Mouse (Mus musculus) megakaryocyte-erythroid progenitor cell, adult 5-6 weeks (primary cell): ENCODE data around the gene Wnt3a. TPM values are rescaled to one million over a fixed set of nuclear protein-coding genes. Genes with fewer than 3 reads are reported as not detected.

Source experiments
- ATAC-seq: replicated peaks from 2 replicates; pipeline ENCODE4 v1.8.0; 2016; ENCODE audit warnings: mild to moderate bottlenecking, inconsistent platforms; ENCODE audit not compliant: severe bottlenecking, poor library complexity, low FRiP score, low TSS enrichment
- total RNA-seq, 2 experiments: library from RNA; stranded (forward) in 1 of 2; stranded (reverse) in 1 of 2; fragments of 200-1000, 215-1000 nt in 1 of 2; fragments of >200 nt in 1 of 2; fragmentation: Nextera tagmentation in 1 of 2; gene quantifications; 2 replicates each; pipeline ENCODE4 v1.2.3; 2014 to 2017

The Wnt3a gene
- total RNA-seq, 2 experiments from 2014 or later: not detected

DNA sequence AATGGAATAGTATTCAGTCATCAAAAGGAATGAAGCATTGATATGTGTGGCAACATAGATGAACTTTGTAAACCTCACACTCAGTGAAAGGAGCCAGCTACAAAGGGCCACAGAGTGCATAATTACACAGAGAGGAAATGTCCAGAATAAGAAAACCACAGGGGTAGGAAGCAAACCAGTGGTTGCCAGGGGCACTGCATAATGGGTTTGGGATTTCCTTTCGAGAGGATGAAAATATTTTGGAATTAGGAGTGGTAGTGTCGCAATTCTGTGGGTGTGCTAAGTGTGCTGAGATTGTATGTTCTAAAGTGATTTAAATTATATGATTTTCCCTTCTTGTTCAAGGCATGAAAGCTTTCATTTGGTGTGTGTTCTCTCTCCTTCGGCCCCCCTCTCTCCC is 16.4 kb downstream of the Wnt3a start:
- no peak for ATAC-seq

DNA sequence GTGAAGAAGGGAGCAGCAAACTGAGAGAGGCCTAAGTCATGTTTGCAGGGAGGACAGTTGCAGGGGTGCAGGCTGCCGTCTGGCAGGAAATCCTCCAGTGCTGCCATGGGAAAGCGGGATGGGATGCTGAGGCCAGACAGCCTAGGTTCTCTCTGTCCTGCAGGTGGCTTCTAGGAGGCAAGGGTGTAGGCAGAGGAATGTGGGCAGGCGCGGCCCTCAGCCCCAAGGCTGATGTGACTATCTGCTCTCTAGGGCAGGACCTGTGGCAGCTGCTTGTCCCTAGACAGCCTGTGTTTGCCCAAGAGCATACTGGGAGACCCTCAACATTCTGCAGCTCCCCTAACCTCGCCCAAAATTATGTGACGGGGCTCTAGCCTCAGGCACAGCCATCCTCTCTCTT is 23.8 kb downstream of the Wnt3a start:
- ATAC-seq: no peak

DNA sequence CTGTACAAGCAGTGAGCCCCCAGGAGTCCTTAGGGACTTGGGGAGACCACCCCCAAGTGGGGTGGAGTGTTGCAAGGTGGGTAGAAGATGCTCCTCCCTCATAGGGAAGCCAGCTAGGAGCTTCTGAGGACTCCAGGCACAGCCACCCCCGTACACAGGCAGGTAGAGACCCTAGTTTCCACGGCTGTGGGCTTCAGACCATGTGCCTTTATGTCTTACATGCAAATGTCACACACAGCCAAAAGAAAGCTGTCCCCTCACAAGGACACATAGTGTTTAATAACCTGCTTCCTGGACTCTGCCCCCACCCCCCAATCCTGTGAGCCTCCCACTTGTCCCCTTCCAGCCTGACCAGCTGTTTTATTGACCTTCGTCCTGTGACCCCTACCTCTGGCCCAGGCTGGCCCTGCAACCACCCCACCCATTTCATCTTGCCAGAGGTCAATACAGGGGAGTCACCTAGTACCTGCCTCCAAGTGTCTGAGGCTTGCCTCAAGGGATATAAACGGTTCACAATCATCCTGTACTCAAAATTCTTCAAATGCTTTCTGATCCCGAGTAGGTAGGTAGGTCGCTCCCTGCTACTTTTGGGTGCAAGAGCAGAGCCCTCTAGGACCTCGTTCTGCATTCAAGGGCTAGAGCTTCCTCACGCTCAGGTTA is 25.3 kb downstream of the Wnt3a start:
- no peak for ATAC-seq

DNA sequence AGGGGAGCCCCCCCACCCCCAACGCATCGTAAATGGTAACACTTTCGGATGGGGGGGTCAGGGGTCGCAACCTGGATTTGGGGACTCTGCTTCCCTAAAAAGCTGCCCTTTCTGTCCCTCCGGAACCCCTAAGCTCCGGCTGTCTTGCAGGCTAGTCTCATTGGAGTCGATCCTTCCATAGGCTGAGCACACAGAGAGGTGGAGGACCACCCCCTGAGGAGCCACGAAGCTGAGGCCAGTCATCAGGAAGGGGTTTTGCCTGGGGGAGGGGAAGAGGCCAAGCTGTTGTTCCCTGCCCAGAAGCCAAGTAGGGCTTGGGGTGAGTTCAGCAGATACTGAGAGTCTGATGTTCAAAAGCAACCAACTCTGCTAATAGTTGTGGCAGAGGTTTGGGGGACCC is 26.0 kb downstream of the Wnt3a start:
- no peak for ATAC-seq

DNA sequence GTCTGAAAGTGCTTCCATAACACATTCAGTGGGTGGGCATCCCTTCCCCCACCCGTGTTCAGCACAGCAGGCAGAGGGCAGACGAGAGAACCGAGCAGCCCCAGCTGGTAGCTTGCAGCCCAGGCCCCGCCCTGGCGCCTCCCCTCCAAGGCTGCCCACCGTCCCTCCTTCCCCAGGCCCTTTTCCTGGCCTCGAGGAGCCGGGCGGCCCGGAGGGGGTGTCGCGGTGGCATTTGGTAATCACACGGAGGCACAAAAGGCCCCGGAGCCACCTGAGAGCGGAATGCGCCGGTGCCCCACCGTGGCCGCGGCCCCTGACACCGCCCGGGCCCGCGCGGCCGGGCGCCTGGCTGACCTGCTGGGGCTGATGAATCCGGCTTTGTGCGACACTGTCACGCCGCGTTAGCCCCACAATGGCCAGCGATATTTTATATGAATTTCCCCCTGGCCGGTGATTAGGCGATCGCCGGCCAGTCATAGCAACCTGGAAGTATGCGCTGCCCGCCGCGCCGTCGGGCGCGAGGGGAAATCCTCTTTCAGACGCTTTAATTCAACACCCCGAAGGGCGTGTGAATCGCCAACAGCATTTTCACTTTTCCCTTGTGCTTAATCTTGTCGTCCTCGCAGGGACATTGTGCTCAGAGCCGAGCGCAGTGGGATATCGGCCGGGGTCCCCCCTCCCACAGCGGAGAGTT is 26.5 kb downstream of the Wnt3a start:
- ATAC-seq: no peak

DNA sequence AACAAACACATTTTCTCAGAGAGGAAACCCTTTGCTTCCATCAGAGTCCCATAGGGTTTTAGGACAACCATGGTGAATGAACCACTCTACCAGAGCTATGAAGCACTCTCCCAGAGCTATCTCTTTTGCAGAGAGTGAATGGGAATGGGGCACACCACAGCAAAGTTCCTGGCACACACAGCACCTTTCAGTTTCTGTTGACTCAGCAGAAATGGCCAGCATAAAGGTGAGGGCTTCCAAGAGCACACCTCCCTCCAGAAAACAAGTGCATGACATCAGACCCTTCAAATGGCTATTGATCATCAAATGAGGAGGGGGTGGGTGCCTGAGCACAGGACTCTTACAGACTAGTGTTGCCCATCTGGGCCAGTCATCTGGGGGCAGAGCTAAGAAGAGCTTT is 28.2 kb downstream of the Wnt3a start:
- ATAC-seq: no peak

DNA sequence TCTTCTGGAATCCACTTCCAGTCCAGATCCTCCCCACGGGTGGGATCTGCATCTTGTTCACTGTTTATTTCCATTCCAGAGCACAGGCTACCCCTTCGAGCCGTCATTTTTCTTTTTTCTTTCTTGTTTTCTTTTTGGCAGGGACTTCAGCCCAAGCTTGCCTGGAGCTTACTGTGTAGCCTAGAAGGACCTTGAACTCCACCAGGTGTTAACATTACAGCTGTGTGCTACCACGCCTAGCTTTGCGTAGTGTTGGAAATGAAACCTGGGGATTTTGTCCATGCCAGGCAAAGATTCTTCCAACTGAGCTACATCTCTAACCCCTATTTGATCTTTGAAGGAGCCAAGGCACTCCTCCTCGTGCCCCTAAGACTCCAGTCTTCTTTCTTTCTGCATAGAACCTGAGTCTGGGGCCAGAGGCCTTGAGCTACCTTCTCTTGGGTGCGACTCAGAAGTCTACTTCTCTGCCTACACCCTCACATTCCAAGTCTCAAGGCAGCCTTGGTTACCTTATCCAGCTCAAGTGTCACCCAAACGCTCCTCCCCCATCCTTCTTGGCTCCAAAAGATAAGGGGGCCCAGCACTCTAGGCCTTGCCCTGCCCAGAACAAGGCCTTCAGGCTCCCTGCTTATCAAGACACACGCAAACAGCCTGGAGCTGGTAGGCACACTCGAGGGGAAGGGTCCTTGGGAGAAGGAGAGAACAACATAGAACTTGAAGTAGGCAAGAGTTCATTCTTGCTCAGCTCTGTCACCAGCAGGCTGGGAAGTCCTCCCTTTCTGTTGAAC is 29.7 kb downstream of the Wnt3a start:
- ATAC-seq: peak; percentile 96

DNA sequence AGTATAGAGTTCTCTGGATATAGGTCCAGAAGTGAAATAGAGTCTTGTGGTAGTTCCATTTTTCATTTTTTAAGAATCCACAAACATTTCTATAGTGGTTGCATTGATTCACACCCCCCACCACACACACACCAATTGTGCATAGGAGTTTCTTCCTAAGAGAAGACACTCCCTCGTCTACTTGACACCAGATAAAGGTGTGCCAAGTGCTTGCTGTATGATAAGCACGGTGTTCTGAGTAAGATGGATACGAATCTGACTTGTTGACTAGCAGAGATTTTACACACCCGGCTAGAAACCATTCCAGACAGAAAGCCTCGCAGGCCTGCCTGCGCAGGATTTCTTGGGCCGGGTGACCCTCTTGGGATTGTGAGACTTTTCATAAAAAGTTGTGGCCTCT is 30.9 kb downstream of the Wnt3a start:
- no peak for ATAC-seq

DNA sequence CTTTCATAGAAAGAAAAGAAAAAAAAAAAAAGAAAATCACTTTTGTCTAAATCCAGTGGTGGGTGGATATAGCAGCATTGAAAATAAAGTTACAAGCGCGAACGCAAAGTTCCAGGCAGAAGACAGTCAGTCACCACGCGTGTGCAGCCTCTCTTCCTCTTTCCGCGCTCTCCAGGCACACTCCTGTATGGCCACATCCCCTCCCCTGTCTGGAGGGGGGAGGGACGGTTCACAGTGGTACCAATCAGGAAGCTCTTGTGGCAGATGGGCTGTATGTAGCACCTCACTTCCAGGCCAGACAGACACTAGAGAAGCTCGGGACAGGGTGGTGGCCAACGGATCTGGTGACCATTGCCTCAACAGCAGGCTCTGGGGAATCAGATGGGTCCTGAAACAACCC is 42.5 kb downstream of the Wnt3a start:
- no peak for ATAC-seq

DNA sequence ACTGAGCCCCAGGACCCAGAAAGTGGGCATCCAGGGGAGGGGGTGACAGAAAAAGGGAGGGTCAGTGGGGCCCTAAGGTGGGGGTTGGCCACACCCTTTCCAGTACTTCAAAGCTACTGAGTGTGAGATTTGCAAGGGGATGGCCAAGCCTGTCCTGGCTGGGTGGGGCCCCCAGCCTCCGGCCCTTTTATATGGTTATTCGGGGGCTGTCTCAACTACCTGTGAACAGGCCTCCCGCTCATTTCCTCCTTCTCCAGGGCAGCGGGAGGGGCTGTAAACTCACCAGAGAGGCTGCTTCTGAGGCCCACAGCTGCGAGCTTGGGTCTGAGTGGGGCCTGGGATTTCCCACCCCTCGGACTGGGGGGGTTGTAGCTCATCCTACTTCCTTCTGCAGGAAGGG is 46.7 kb downstream of the Wnt3a start:
- ATAC-seq: no peak

DNA sequence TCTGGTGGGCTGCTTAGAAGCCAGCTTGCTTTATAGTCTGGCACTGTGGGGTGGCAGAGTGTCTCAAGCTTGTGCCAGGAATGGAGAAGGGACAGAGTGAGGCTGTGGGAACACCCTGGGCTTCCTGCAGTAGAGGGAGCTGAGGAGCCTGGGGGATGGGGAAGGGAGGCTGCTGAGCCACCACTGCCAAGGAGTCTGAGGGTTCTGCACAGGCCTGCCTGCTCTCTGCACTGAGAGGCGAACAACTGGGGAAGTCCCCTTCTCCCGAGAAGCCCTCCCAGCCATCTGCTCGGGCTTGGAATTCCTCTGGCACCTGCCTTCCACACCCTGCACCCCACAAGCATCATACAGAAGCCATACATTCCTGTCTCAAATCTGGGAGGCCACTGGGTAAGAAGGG is 48.7 kb downstream of the Wnt3a start:
- ATAC-seq: no peak

DNA sequence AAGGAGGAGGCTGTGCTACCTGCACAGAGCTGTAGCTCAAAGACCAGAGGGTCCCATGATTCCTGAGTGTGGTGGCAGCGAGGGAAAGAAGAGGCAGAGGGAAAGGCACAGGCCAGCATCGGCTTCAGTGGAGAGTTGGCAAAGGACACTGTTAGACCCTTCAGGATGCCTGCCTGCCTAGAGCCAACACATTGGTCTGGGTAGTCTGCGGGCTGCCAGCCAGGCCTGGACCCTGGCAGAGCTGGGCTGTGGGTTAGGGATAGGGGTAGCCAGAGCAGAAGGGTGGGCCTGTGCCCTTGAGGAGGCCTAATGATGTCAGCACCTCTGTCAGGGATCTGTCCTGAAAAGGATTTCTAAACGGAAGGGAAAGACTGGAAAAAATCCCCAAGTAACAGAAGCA is 50.8 kb downstream of the Wnt3a start:
- ATAC-seq: no peak

DNA sequence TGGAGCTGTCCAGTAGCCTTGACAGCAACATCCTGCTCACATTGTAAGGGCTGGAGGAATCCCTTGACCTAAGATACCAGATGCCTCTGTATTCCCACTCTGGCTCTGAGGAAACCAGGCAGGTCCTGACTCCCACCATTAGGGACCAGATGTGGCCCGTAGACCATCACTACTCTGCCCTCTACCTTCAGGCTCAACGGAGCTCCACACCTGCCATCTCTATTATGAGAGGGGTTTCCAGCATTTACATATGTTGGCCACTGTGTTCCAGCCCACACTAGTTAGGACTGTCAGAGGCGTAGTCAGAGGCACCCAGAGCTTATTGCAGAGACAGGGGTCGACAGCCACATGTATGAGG is 51.1 kb downstream of the Wnt3a start:
- ATAC-seq: no peak

DNA sequence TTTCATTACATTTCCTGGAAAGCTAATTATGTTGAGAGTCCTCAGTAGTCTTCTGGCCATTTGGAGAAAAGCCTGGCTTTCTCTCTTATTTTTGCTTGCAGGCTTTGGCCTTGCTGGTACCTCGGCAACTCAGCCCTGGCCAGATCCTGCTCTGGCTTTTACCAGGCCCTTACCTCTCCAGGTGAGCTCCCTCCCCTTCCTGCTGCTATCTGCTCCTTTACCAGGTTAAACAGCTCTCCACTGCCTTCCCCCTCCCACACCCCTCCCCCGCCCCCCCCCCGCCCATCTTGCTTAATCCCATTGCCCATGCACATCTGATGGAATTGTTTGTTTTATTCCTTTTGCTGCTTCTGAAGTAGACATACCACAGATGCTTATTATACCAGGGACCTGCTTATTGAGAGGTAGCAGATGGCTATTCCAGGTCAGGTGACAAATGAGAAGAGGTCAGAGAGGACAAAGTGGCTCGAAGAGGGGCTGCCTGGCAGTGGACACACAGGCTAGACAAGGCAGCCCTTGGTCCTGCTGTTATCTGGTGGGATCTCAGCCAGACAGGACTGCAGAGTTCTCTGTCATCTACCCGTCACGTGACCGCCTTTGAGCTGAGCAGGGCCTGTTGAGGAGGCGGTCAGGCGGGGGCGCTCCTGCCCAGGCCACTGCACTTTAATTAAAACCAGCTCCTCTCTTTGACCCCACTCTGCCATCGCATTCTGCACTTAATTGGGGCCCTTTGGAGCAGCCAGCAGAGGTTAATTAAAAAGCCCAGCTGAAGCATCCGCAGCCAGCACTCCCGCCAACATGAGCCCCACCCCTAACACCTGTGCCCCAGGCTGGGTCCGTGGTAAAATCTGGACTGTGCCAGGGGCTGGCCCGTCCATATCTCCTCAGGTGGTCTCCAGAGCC is 51.8 kb downstream of the Wnt3a start:
- ATAC-seq: peak; percentile 80

DNA sequence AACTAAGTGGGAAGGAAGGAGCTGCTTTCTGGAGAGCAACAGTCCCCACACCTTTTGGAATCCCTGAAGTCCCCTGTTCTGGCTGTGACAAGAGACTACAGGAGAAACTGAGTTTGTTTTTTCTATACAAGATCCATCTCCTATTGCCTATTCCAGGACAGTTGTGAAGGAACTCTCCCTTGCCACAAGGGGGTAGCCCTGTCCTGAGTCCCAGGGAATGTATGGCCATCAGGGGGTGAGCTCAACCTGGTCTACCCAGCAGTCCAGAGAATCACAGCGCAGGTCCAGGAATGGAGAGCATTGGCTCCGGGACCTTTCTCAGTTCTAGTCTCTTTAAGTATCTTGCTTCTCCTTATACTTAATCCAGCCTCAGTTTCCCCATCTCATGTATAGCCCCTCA is 57.8 kb downstream of the Wnt3a start:
- ATAC-seq: no peak

DNA sequence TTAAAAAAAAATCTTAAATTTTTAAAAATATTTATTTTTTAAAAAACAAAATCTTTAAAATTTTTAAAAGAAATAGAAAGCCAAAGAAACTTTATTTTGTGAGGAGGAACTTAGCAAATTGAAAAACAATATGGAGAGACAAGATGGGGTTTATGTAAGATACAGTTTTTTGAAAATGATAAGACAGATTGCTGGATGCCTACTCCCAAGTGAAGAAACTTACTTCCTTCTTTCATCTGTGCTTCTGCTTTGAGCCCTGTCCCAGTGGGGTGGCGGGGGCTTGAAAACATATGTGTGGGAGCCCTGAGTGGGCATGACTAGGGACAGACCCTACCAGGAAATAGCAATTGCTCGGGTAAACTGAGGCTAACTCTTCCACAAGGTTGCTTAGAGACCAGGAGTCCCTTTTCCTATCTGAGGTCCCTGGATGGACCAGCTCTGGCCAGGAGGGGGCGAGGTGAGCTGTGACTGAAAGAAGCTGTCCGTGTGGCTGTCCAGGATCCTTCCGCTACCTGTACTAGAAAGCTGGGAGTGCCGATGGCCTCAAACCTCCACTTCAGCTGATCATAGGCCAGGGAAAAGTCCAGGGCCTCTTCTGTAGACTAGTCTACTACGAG is 60.3 kb downstream of the Wnt3a start:
- ATAC-seq: peak; percentile 45; the same call in 1 of the 2 replicates

DNA sequence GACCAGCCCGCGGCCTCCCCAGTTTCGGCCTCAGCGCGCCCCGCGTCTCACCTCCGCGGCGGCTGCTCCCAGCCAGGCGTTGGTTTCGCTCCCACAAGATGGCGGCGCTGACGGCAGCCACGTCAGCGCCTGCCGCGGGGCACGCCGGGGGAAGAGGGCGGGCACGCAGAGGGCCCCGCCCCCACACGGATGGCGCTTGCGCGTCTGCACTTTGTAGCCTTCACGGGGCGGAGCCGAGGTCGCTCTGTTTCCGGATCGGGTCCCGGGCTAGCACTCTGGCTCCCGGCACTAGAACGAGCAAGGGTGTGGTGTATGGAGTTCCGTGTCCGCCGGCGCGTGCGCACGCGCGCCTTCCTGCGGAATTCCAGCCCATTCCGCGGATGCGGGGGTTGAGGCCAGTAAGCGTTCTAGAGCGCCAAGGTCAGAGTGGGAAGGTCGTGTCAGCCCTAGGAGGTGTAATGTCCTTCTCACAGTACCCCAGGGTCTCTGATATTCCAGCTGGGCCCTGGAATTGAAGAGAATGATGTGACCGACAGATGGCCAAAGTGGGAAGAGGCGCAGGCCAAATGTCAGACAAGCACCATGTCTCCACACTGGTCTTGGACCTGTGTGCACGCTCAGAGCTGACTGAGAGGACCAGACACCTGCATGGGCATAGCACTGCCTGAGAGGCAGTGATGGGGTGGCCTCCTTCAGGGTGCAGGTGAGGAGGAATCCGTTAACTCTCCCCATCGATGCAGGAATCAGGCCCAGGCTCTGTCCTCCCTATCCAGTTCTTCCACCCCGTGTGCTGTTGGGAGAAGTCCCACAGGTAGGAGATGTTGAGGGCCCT is 62.2 kb downstream of the Wnt3a start, which contains the start of gene Arf1:
TSS of gene Arf1 (minus strand) at position 149 of the 832 bp plus-strand sequence.
- peak; percentile 87 for ATAC-seq

DNA sequence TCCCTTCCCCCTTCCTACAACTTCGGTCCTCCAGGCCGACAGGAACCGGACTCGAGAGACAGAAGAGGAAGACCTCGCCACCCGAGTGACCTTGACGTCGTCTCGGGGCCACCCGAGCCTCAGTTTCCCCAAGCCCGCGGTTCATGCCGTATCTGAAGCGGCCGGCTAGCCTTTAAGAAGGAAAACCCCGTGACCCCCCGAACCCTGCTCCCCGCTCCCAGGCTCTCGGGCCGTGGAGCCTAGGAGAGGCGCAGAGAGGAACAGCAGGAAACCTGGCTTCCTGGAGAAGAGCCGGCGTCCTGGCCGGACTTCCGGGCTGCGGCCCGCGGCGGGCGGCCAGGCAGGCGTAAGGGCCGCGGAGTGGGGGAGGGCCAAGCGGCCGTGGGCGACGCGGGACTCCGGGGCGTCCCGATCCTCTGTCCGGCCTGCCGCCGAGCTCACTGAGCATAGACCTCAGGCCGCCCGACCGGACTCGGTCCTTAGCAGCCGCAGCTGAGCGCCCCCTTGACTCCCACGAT is 62.9 kb downstream of the Wnt3a start:
- peak; percentile 3; the same call in 1 of the 2 replicates for ATAC-seq
